Mouse (Mus musculus) olfactory bulb, adult 2 months (tissue): ENCODE data around the gene Zdhhc3.
A peak's percentile ranks its signal among the peaks of the same experiment; 100 is the strongest.

ENCODE experiments used
- CTCF ChIP-seq: fragments of 200-500 bp; IDR thresholded peaks from 2 replicates; pipeline ENCODE4 v1.5.1; 2012; ENCODE audit warnings: low read depth, mild to moderate bottlenecking, low read length, moderate library complexity; ENCODE audit not compliant: insufficient read depth
- POLR2A ChIP-seq: fragments of 200-500 bp; IDR thresholded peaks from 2 replicates; pipeline ENCODE4 v1.6.1; 2012; ENCODE audit warnings: mild to moderate bottlenecking, low read depth, low read length, moderate library complexity; ENCODE audit not compliant: insufficient read depth

- TF ChIP-seq POLR2A (peak; percentile 95), CTCF (no peak)
Observed at GRCm38 (mm10) chr9:123112805-123113521, at the start of gene Zdhhc3, which contains the start of gene Exosc7.
